In the genomic region with DNA sequence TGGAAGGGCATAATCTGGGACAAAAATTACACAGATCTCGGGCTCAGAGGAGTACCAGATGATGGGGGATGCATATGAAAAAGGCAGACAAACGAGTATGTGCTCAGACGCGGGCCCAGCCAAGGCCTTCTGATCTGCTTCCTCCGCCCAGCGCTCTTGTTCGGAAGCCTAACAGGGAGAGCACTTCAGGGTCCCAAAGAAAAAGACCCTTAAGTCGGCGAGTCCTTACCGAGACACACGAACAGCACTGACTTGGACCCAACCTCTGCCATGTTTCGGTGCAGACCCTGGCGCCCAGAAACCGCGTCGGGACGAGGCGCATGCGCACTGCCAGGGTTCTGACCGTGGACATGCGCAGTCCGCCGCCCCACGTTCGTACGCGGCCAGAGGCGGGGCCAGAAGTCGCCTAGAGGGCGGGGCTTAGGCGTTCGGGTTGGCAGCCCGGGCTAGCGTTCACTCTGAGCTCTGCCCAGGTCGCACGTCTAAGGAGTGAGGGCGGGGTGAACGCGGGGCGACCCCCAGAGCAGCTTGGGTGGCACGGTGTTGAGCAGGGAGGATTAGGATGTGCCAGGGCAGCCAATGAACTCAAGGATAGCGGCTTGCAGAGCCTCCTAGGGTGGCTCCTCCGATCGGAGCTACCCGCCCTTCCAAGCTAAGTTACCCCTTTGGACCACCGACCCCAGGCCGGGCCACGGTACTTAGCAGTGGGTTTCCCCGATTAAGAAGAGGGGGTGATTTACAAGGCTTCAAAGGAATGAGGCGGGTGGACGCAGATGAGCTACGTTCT, we compare ENCODE assay signal across 8 mouse cellular contexts. TPM values are rescaled to one million over a fixed set of nuclear protein-coding genes. Genes with fewer than 3 reads are reported as not detected.
A peak's percentile ranks its signal among the peaks of the same experiment; 100 is the strongest.
DNase-seq lines count a peak whose midpoint lies in the region; ATAC-seq lines count a peak whose summit lies in the region.

Acp1 (minus strand) TSS at position 329 of the 787 bp plus-strand sequence.
Sh3yl1 (plus strand) TSS at position 408 of the 787 bp plus-strand sequence.

- peak; percentile 98 for ATAC-seq in hindbrain, embryonic 14.5 days (ENCODE audit: low FRiP score)

- H3K36me3 ChIP-seq in hindbrain, embryonic 14.5 days (replicated peaks; ENCODE audit: control insufficient read depth, insufficient read depth): no peaks in the 10 kb centered on the region

- H3K9me3 ChIP-seq in hindbrain, embryonic 14.5 days (ENCODE audit: control insufficient read depth, low read length): peaks cover 7% of the 10 kb centered on the region; the same call in 1 of the 2 replicates

- H3K27me3 ChIP-seq in hindbrain, embryonic 14.5 days (ENCODE audit: control insufficient read depth, insufficient read depth, low read length): no peaks in the 10 kb centered on the region

- H3K4me2 ChIP-seq in hindbrain, embryonic 14.5 days (replicated peaks): peak within 1 kb of the TSS; percentile 89

- under 1% methylated on average over 52 of the region's 52 CpGs for WGBS in hindbrain, embryonic 14.5 days

- peak within 1 kb of the TSS; percentile 55 for H3K27ac ChIP-seq in hindbrain, embryonic 14.5 days

- H3K4me3 ChIP-seq in hindbrain, embryonic 14.5 days (replicated peaks; ENCODE audit: low read length): peak within 1 kb of the TSS; percentile 57

- H3K9ac ChIP-seq in hindbrain, embryonic 14.5 days: peak within 1 kb of the TSS; percentile 77

- H3K4me1 ChIP-seq in hindbrain, embryonic 14.5 days (replicated peaks; ENCODE audit: control insufficient read depth, insufficient read depth, low read length): peaks cover 24% of the 10 kb centered on the region

- DNase-seq in NIH3T3 (ENCODE audit: low read depth): peak; percentile 96
- peak; percentile 99 for DNase-seq in cerebellum, postnatal 10 days
- DNase-seq in frontal cortex, postnatal 14 days (ENCODE audit: low spot score in 2 of 2): peak; percentile 90 to 95
- peak; percentile 95 for DNase-seq in hindbrain, embryonic 14.5 days (ENCODE audit: low spot score)
- DNase-seq in layer of hippocampus, postnatal 36 days: peak; percentile 95
- DNase-seq in lung, postnatal 36 days: peak; percentile 94
- DNase-seq in retina, postnatal 1 day: peak; percentile 95
- peak; percentile 92 to 96 for DNase-seq in urinary bladder, adult 18-20 months (ENCODE audit: low spot score in 2 of 2)

RNA-seq across cellular contexts. Expression of gene Acp1, which starts in this region (rescaled TPM):
- polyA plus RNA-seq in hindbrain, embryonic 14.5 days (2014; fragmentation: Nextera tagmentation; extraction: Ambion mirVana): 112 and 119 TPM in 2 replicates
- total RNA-seq in layer of hippocampus, postnatal 36 days (2021): 10 to 100 TPM; 58.5 to 63.9 TPM

RNA-seq across cellular contexts. Expression of gene Sh3yl1, which starts in this region (rescaled TPM):
- 49.9 and 53.9 TPM in 2 replicates for polyA plus RNA-seq in hindbrain, embryonic 14.5 days (2014; fragmentation: Nextera tagmentation; extraction: Ambion mirVana)
- total RNA-seq in layer of hippocampus, postnatal 36 days (2021): 10 to 100 TPM; 12.6 to 13.0 TPM

Comparison
In these comparisons a context has a peak if more than half of its experiments do, and no peak if none do; other contexts are left out.
1. Peak in every context shown above with its lines: DNase-seq, ATAC-seq, H3K4me3 ChIP-seq and H3K27ac ChIP-seq.